Mouse (Mus musculus): Measurements from ENCODE around the gene Commd1. TPM values are rescaled to one million over a fixed set of nuclear protein-coding genes. Genes with fewer than 3 reads are reported as not detected.

Gene Commd1
- total RNA-seq, 2 experiments from 2014 or later = 110 to 113 TPM

Other genes with a start within 250 kb of the Commd1 start
- gene B3gnt2, start 121.4 kb downstream of the Commd1 start, total RNA-seq (2021) = 10 to 100 TPM; 52.7 to 60.0 TPM
- 10 to 100 TPM; 20.6 to 21.9 TPM for gene Zrsr1, start 10.4 kb downstream of the Commd1 start, total RNA-seq (2021)
- 10 to 100 TPM; 45.7 to 50.1 TPM for gene Gm28048, start 292 bp downstream of the Commd1 start, total RNA-seq (2021)
- 100 to 1,000 TPM; 193 to 196 TPM for gene Cct4, start 8.1 kb upstream of the Commd1 start, total RNA-seq (2021)
- gene Fam161a, start 25.1 kb upstream of the Commd1 start, total RNA-seq (2021) = 10 to 100 TPM; 20.6 to 22.5 TPM

Data from adrenal gland, postnatal 4 days (tissue).